Mouse (Mus musculus) NIH3T3 (cell line): Measurements from ENCODE around the gene Fance.
A peak's percentile ranks its signal among the peaks of the same experiment; 100 is the strongest.
"Not testable (repeated sequence)": the region's sequence is repeated elsewhere in the genome, so short reads cannot be mapped to it uniquely, and the experiment has no call there.

Source experiments
- DNase-seq: peaks from one replicate; pipeline ENCODE4 v3.0.0-alpha.2; 2012; ENCODE audit warnings: low read depth

The Fance gene

GRCm38 (mm10) chr17:28293716-28294115 is 19.6 kb upstream of the Fance start:
- no peak for DNase-seq

DNA sequence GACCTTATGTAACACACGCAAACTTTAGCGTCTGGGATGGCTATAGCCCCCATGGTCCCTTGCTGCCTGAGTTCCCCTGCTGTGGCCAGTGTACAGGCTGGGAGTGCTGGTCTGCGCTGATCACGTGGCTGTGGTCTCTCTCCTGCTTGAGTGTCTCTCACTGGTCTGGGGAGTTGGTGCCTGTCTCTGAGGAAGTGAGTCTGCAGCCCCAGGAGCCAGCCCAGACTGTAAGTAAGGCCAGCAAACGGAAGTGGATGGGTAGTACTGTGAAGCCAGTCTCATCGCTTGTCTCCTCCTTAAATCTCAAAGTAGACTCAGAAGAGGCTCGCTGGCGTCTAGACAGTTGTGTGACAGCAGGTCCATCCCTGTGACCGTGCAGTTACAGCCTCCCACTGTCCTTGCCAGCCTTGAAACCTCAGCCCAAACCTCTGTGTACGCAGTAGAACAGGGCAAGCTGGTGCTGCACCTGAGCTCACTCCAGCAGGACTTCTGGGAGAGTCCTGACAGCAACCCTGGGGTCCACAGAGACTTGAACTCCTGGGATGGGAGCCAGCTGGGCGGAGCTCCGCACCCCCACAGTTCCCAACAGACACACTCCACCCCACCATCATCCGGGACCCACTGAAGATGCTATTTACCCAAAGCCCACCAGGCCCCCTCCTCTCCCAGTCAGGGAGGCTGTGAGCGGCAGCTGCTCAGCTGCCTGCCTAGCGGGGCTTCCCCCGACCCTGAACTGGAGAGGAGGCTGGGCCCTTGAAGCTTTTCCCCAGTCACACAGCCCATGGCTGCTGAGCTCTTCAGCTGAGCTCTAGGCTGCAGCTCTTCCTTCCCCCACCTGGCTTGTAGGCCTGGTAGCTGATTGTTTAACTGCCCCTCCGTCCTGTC is 18.6 kb upstream of the Fance start:
- no peak for DNase-seq

DNA sequence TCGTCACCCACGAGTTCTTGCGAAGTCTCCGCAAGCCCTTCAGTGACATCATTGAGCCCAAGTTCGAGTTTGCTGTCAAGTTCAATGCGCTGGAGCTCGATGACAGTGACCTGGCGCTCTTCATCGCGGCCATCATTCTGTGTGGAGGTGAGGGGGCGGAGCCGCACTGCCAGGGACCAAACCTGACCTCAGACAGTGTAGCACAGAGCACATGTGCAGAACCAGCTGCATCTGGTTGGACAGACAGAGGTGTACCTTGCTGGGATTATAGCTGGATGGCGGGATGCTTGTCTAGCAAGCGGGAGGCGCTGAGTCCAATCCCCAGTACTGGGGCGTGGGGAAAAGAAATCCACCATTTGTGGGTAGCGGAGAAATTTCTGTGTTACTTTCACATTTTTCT is 14.4 kb upstream of the Fance start:
- no peak for DNase-seq

DNA sequence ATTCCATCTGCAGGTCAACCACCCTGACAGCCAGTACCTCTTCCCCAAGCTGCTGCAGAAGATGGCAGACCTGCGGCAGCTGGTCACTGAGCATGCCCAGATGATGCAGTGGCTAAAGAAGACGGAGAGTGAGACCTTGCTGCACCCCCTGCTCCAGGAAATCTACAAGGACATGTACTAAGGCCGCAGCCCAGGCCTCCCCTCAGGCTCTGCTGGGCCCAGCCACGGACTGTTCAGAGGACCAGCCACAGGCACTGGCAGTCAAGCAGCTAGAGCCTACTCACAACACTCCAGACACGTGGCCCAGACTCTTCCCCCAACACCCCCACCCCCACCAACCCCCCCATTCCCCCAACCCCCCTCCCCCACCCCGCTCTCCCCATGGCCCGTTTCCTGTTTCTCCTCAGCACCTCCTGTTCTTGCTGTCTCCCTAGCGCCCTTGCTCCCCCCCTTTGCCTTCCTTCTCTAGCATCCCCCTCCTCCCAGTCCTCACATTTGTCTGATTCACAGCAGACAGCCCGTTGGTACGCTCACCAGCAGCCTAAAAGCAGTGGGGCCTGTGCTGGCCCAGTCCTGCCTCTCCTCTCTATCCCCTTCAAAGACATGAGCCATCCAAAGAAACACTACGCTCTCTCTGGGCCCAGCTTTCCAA is 13.5 kb upstream of the Fance start:
- DNase-seq, result no peak

DNA sequence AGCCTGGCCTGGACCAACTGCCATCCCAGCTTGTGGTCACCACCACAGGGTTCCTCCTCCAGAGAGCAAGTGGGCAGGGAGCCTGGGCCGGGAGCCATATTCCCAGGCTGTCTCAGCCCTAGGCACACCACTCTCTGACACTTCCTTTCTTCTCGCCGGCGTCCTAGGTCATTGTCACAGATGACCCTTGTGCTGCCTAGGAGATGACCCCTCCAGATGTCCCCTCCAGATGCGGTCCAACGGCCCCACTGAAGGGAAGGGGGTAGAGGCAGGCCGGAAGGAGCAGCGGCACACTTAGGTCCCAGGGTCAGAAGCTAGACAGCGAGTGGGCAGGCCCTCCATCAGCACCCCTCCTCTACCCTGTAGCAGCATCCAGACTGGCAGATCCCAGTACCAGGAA is 13.0 kb upstream of the Fance start:
- DNase-seq, result no peak

DNA sequence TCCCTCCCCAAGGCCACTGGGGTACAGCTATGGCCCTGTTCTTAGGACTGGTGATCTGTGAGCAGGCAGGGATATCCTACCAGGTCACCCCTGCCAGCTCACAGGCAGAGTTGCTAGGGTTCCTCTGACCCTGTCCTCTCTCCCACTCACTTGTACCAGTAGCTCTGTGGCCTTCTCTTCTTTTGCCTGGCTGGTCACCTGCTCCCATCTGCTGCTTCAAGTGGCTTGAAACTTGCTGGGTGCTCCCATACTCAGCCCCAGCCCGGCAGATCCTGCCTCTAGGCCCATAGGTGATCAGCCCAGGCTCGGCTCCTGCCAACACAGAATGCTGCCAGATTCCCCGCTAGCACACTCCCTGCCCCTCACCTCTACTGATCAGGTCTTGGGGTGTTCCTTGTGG is 12.5 kb upstream of the Fance start:
- no peak for DNase-seq

GRCm38 (mm10) chr17:28305172-28305571 is 8.1 kb upstream of the Fance start:
- no peak for DNase-seq

DNA sequence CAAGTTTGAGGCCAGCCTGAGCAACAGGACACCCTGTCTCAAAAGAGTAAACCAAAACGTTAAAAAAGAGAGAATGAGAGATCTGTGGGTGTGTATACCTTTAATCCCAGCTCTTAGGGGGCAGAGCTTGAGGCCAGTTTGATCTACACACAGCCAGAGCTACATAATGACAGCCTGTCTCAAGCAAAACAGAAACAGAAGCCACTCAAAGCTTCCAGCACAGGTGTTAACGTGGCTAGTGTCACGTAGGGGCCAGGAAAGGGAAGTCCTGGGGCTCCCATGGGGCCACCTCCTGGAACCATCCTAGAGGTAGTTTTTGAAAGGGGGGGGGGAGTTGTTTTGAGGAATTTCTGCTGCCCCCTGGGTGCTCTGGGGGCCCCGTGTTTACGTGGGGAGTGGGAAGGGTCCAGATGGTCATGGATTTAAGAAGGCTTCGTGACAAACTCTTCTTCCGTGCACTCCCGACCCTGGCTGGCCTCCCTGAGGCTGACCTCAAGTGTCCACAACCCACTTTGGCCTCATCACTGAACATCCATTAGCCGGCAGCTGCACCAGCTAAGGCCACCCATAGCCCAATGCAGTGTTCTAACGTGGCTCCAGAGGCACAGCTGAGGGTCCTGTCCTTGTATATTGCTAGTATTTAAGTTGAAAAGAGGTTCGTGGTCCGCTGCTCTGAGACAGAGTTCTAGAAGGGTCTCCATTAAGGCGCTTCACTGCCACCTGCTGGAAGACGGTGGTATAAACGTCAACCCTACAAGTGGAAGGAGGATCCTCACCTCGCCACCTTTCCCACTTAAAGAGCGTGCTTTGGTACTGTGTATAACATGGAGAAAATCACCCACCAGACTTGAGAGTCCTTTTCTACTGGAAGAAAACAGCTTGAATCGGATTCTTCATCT is 4.8 kb upstream of the Fance start:
- DNase-seq, result peak; percentile 94

DNA sequence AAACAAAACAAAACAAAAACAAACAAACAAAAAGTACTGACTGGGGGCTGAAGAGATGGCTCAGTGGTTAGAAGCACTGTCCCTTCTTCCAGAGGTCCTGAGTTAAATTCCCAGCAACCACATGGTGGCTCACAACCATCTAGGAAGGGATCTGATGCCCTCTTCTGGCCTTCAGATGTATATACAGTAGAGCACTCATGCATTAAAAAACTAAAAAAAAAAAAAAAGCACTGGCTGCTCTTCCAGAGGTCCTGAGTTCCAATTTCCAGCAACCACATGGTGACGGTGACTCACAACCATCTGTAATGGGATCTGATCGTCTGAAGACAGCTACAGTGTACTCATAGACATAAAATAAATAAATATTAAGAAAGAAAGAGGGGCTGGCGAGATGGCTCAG is 2.5 kb upstream of the Fance start:
- peak; percentile 41 for DNase-seq

DNA sequence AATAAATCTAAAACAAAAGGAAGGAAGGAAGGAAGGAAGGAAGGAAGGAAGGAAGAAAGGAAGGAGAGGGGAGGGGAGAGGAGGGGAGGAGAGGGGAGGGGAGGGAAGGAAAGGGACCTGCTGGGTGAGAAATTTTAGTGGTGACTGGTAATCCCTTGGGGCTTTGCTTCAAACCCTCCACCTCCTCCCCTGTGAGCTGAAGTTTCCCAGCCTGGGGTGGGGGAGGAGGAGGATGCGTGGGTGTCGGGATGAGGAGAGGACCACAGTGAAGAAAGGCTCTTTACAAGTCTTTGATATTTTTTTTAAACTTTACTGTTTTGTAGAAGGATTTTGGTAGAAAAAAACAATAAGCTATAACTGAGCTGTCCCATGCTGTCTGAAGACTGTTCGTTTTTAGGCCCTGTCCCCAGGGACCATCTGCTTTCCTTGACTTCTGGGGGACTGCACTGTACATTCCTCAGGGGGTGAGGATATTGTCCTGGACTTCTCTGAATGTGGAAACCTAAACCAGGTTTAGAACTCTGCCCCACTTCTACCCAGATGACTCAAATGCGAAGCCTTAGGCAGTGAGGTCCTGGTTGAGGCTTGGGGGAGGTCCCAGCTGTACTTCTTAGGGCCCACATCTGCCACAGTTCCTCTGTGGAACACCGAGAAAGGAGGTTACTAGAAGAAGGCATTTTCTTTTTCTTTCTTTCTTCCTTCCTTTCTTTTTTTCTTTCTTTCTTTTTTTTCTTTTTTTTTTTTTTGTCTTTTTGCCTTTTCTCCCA is 1.8 kb upstream of the Fance start:
- DNase-seq, result peak; percentile 37

DNA sequence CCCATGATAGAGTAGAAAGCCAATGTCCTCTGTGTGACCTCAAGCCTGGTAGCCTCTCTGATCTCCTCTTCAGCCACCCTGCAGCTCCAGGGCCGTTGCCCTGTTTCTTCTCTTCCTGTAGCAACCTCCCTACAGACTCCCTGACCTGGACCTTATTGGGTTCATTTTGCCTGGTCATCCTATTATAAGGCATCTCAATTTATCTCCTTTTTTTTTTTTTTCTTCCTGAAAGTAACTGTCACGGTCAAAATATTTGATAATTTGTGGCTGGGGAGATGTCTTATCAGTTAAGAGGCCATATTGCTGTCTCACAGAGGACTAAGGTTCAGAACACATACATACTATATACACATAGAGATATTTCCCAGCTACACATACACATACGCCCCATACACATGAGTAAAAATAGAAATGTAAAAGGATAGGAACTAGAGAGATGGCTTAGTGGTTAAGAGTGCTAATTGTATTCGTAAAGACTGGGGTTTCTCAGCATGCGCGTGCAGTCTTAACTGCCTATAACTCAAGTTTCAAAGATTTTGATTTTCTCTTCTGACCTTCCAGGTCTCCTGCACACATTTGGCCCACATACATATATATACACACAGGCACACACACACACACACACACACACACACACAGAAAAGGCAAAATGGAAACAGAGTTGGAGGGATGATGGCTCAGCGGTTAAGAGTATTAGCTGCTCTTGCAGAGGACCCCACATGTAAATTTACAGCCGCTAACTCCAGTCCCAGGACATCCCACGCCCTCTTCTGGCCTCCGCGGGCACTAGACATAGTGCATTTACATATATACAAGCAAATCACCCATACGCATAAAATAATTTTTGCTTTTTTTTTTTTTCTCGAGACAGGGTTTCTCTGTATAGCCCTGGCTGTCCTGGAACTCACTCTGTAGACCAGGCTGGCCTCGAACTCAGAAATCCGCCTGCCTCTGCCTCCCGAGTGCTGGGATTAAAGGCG is 797 bp upstream of the Fance start:
- peak; percentile 69 for DNase-seq

DNA sequence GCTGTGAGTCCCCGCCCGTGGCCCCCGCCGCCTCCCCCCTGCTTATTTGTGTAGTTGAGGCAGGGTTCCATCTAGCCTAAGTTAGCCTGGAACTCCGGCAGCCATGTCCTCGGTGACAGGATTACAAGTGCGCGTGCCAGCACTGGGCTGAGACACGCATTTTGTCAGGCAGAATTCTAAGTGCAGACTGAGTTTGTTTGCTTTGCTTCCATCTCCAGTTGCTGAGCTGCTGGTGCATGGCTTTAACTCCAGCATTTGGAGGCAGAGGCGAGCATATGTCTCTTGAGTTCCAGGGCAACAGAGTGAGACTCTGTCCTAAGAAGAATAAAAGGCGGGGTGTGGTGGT is 534 bp downstream of the Fance start:
- peak; percentile 61 for DNase-seq

- no peak for DNase-seq
These were observed 2.4 kb downstream of the Fance start for GRCm38 (mm10) chr17:28315611-28316160.

- no peak for DNase-seq
These were observed 3.2 kb downstream of the Fance start for GRCm38 (mm10) chr17:28316476-28316875.

GRCm38 (mm10) chr17:28317091-28317490 is 3.8 kb downstream of the Fance start:
- DNase-seq, result no peak

DNA sequence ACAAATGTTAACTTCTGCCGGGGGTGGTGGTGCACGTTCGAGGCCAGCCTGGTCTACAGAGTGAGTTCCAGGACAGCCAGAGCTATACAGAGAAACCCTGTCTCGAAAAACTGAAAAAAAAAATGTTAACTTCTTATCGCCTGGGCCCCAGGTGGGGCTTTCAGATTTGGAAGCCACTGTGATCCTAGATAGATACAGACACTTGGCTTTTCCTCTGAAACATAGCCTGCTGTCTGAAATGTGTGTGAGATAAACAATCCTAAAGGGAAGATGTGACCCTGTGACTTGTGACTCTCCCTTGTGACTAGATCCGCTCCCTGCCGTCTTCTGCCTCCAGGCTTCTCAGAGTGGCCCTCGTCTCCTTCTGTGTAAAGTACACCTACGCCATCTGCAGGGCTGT is 4.4 kb downstream of the Fance start:
- DNase-seq, result no peak

DNA sequence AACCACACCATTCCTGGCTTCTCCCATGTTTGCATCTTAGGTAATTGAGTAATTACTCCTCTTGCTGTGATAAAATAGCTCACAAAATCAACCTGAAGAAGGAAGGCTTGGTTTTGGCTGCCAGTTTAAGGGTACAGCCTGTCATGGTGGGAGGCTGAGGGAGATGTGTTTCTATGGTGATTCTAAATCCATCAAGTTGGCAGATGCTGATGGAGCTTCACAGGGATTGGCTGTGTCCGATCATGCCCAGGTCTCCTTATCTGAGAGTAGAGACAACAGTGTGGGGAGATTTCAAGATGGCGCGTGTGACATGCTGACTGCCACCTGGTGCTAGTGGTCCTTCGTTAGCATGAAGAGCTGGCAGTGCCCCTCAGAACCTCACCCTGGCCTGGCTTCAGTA is 8.4 kb downstream of the Fance start:
- no peak for DNase-seq

DNA sequence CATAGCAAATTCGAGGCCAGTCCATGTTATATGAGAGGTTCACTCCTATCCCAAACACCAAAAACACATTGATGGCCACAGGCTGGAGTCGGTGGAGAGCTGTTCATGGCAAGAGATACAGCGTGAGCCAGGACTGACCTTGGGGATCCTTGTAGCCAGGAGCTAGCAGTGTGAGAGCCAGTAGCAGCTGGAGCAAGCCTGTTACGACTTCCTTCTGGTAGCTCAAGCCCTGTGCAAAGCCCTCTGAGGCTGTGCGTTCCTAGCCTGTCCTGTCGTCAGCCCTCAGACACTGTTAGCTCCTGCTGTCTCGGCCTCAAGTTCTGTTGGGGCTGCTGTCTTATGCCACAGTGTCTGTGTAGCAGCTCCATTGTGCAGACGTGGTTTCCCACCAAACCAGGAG is 10.5 kb downstream of the Fance start:
- DNase-seq, result no peak

- not testable (repeated sequence) for DNase-seq
These were observed 11.1 kb downstream of the Fance start for GRCm38 (mm10) chr17:28324416-28324815.

DNA sequence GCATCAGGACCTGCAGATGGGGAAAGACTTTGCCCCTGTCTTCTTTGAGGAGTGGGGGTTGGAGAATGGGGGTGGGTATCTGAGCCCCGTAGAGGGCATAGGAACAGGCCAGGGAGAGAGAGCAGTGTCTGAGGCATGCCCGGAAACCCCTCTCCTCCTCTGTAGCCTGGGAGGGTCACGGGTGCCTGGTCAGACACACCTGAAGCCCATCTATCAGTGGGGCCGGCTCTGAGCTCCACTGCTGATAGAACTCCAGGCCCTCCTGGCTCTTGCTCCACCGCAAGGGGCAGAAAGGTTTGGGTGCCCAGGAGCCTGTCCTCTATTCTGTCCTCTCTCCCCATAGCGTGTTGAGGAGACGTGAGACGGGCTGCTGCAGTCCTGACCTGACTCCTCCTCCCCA is 12.4 kb downstream of the Fance start:
- no peak for DNase-seq
